Mouse (Mus musculus): ENCODE results near the gene Setd2. TPM values are rescaled to one million over a fixed set of nuclear protein-coding genes. Genes with fewer than 3 reads are reported as not detected.

The Setd2 gene
- polyA plus RNA-seq, 1 experiment from 2014 or later = 24.7 TPM

- Histone ChIP-seq H3K9ac (no peak overlapping the region), H3K4me2 (replicated peaks) (no peak overlapping the region), H3K4me1 (replicated peaks) (peaks cover 13% of the 10 kb centered on the region), H3K27me3 (replicated peaks) (no peaks in the 10 kb centered on the region), H3K4me3 (replicated peaks) (no peak overlapping the region), H3K27ac (no peak overlapping the region), H3K36me3 (no peaks in the 10 kb centered on the region), H3K9me3 (no peaks in the 10 kb centered on the region)
- WGBS = 78% methylated on average over 2 of the region's 2 CpGs
- ATAC-seq = no peak
Measured at GRCm38 (mm10) chr9:110660208-110660607, 127.8 kb downstream of the Setd2 start.

GRCm38 (mm10) chr9:110660856-110661612, 128.6 kb downstream of the Setd2 start:
- peaks cover 10% of the 10 kb centered on the region; the same call in 1 of the 2 replicates for H3K4me1 ChIP-seq (replicated peaks)
- H3K4me3 ChIP-seq (replicated peaks) = no peak overlapping the region
- 0 out of 2 replicates have a peak, but pooled peaks have one; percentile 8 for ATAC-seq
- 61% methylated on average over 7 of the region's 7 CpGs for WGBS
- H3K36me3 ChIP-seq = no peaks in the 10 kb centered on the region
- H3K4me2 ChIP-seq (replicated peaks) = no peak overlapping the region
- H3K9ac ChIP-seq = no peak overlapping the region
- no peaks in the 10 kb centered on the region for H3K9me3 ChIP-seq
- H3K27ac ChIP-seq = peak overlapping the region; percentile 42
- no peaks in the 10 kb centered on the region for H3K27me3 ChIP-seq (replicated peaks)

GRCm38 (mm10) chr9:110662844-110663243, 130.4 kb downstream of the Setd2 start:
- Histone ChIP-seq H3K4me3 (replicated peaks) (no peak overlapping the region), H3K27me3 (replicated peaks) (no peaks in the 10 kb centered on the region), H3K9me3 (no peaks in the 10 kb centered on the region), H3K9ac (no peak overlapping the region), H3K36me3 (no peaks in the 10 kb centered on the region), H3K27ac (no peak overlapping the region), H3K4me2 (replicated peaks) (no peak overlapping the region), H3K4me1 (replicated peaks) (peaks cover 16% of the 10 kb centered on the region)
- WGBS = 79% methylated on average over 1 of the region's 1 CpGs
- no peak for ATAC-seq

- peak overlapping the region; percentile 5; the same call in 1 of the 2 replicates for H3K4me2 ChIP-seq (replicated peaks)
Measured at GRCm38 (mm10) chr9:110665912-110666311, 133.5 kb downstream of the Setd2 start.

GRCm38 (mm10) chr9:110666374-110666773, 134.0 kb downstream of the Setd2 start:
- no peak for ATAC-seq
- WGBS = 51% methylated on average over 8 of the region's 8 CpGs
- Histone ChIP-seq H3K27ac (no peak overlapping the region), H3K27me3 (replicated peaks) (no peaks in the 10 kb centered on the region), H3K4me3 (replicated peaks) (no peak overlapping the region), H3K4me1 (replicated peaks) (peaks cover 20% of the 10 kb centered on the region), H3K4me2 (replicated peaks) (no peak overlapping the region), H3K36me3 (no peaks in the 10 kb centered on the region), H3K9ac (no peak overlapping the region), H3K9me3 (no peaks in the 10 kb centered on the region)

More at GRCm38 (mm10) chr9:110665912-110666311, 133.5 kb downstream of the Setd2 start:
- Histone ChIP-seq H3K9ac (no peak overlapping the region), H3K4me1 (replicated peaks) (peaks cover 20% of the 10 kb centered on the region), H3K27me3 (replicated peaks) (no peaks in the 10 kb centered on the region), H3K27ac (peak overlapping the region; percentile 49; the same call in 1 of the 2 replicates), H3K36me3 (no peaks in the 10 kb centered on the region), H3K9me3 (no peaks in the 10 kb centered on the region), H3K4me3 (replicated peaks) (no peak overlapping the region)
- ATAC-seq = peak; percentile 77
- WGBS = 13% methylated on average over 4 of the region's 4 CpGs

- Histone ChIP-seq H3K4me2 (replicated peaks) (no peak overlapping the region), H3K9ac (no peak overlapping the region)
Measured at GRCm38 (mm10) chr9:110667219-110667836, 134.9 kb downstream of the Setd2 start.

More at GRCm38 (mm10) chr9:110667219-110667836, 134.9 kb downstream of the Setd2 start:
- H3K4me1 ChIP-seq (replicated peaks) = peaks cover 15% of the 10 kb centered on the region
- H3K36me3 ChIP-seq = no peaks in the 10 kb centered on the region
- no peak for ATAC-seq
- H3K4me3 ChIP-seq (replicated peaks) = no peak overlapping the region
- no peaks in the 10 kb centered on the region for H3K27me3 ChIP-seq (replicated peaks)
- WGBS = 51% methylated on average over 4 of the region's 4 CpGs
- no peak overlapping the region for H3K27ac ChIP-seq
- no peaks in the 10 kb centered on the region for H3K9me3 ChIP-seq

Other genes with a start within 250 kb of the Setd2 start
- gene Elp6, start 227.4 kb upstream of the Setd2 start, polyA plus RNA-seq (2015; fragmentation: Nextera tagmentation; extraction: Ambion mirVana) = 22.0 and 22.3 TPM in 2 replicates
- gene Scap, start 199.3 kb upstream of the Setd2 start, polyA plus RNA-seq (2015; fragmentation: Nextera tagmentation; extraction: Ambion mirVana) = 29.7 and 31.4 TPM in 2 replicates
- 12.2 and 15.6 TPM in 2 replicates for gene Ptpn23, start 124.4 kb upstream of the Setd2 start, polyA plus RNA-seq (2015; fragmentation: Nextera tagmentation; extraction: Ambion mirVana)
- gene Ngp, start 112.8 kb upstream of the Setd2 start, polyA plus RNA-seq (2015; fragmentation: Nextera tagmentation; extraction: Ambion mirVana) = 5.3 and 10.7 TPM in 2 replicates
- gene Klhl18, start 55.9 kb upstream of the Setd2 start, polyA plus RNA-seq (2015; fragmentation: Nextera tagmentation; extraction: Ambion mirVana) = 7.2 and 8.5 TPM in 2 replicates
- gene Kif9, start 55.6 kb upstream of the Setd2 start, polyA plus RNA-seq (2015; fragmentation: Nextera tagmentation; extraction: Ambion mirVana) = 0.72 and 0.79 TPM in 2 replicates
- 27.0 and 29.0 TPM in 2 replicates for gene Nradd, start 91.9 kb downstream of the Setd2 start, polyA plus RNA-seq (2015; fragmentation: Nextera tagmentation; extraction: Ambion mirVana)
- gene Nbeal2, start 121.6 kb downstream of the Setd2 start, polyA plus RNA-seq (2015; fragmentation: Nextera tagmentation; extraction: Ambion mirVana) = 3.6 and 4.9 TPM in 2 replicates
- gene Ccdc12, start 123.9 kb downstream of the Setd2 start, polyA plus RNA-seq (2015; fragmentation: Nextera tagmentation; extraction: Ambion mirVana) = 162 and 166 TPM in 2 replicates
- 0.53 and 0.58 TPM in 2 replicates for gene Myl3, start 209.3 kb downstream of the Setd2 start, polyA plus RNA-seq (2015; fragmentation: Nextera tagmentation; extraction: Ambion mirVana)
- gene Pth1r, start 214.5 kb downstream of the Setd2 start, polyA plus RNA-seq (2015; fragmentation: Nextera tagmentation; extraction: Ambion mirVana) = 21.6 and 23.6 TPM in 2 replicates